Mouse (Mus musculus): Measurements from ENCODE around the gene Dhx15.
A peak's percentile ranks its signal among the peaks of the same experiment; 100 is the strongest.

Gene Dhx15

GRCm38 (mm10) chr5:52141936-52142335 lies 48.4 kb downstream of the Dhx15 start:
- no peak for DNase-seq

- DNase-seq, result no peak
Measured at GRCm38 (mm10) chr5:52138819-52139218, 51.5 kb downstream of the Dhx15 start.

- peak; percentile 27 for DNase-seq
Measured at GRCm38 (mm10) chr5:52138134-52138533, 52.2 kb downstream of the Dhx15 start.

GRCm38 (mm10) chr5:52135460-52136141 lies 54.7 kb downstream of the Dhx15 start:
- peak; percentile 36 for DNase-seq

- no peak for DNase-seq
Measured at GRCm38 (mm10) chr5:52132840-52133239, 57.5 kb downstream of the Dhx15 start.

GRCm38 (mm10) chr5:52132092-52132491 lies 58.2 kb downstream of the Dhx15 start:
- DNase-seq, result peak; percentile 15

- no peak for DNase-seq
Measured at GRCm38 (mm10) chr5:52131389-52131788, 58.9 kb downstream of the Dhx15 start.

- peak; percentile 21 for DNase-seq
Measured at GRCm38 (mm10) chr5:52130496-52130895, 59.8 kb downstream of the Dhx15 start.

GRCm38 (mm10) chr5:52126263-52126662 lies 64.1 kb downstream of the Dhx15 start:
- DNase-seq, result no peak

- no peak for DNase-seq
Measured at GRCm38 (mm10) chr5:52125854-52126253, 64.5 kb downstream of the Dhx15 start.

- no peak for DNase-seq
Measured at GRCm38 (mm10) chr5:52122146-52122545, 68.2 kb downstream of the Dhx15 start.

- DNase-seq, result no peak
Measured at GRCm38 (mm10) chr5:52119822-52120221, 70.5 kb downstream of the Dhx15 start.

- no peak for DNase-seq
Measured at GRCm38 (mm10) chr5:52119192-52119591, 71.1 kb downstream of the Dhx15 start.

GRCm38 (mm10) chr5:52117829-52118228 lies 72.5 kb downstream of the Dhx15 start:
- DNase-seq, result no peak

GRCm38 (mm10) chr5:52116404-52116803 lies 73.9 kb downstream of the Dhx15 start:
- DNase-seq, result no peak

GRCm38 (mm10) chr5:52115821-52116317 lies 74.4 kb downstream of the Dhx15 start:
- peak; percentile 55 for DNase-seq

- DNase-seq, result no peak
Measured at GRCm38 (mm10) chr5:52114751-52115451, 75.4 kb downstream of the Dhx15 start.

GRCm38 (mm10) chr5:52113851-52114731 lies 76.2 kb downstream of the Dhx15 start:
- DNase-seq, result peak; percentile 13

GRCm38 (mm10) chr5:52112953-52113841 lies 77.1 kb downstream of the Dhx15 start:
- DNase-seq, result no peak

- DNase-seq, result no peak
Measured at GRCm38 (mm10) chr5:52112191-52112760, 78.0 kb downstream of the Dhx15 start.

- DNase-seq, result no peak
Measured at GRCm38 (mm10) chr5:52110808-52111663, 79.3 kb downstream of the Dhx15 start.

Measured in kidney, adult 11 months (tissue).